Mouse (Mus musculus) forebrain, embryonic 12.5 days (tissue): ENCODE results near the gene Rbbp4. TPM values are rescaled to one million over a fixed set of nuclear protein-coding genes. Genes with fewer than 3 reads are reported as not detected.
"Not testable (repeated sequence)": the region's sequence is repeated elsewhere in the genome, so short reads cannot be mapped to it uniquely, and the experiment has no call there.

ENCODE experiments used
- ATAC-seq: fragments of 200-750 bp; cut with Nextera tagmentation; 2 replicates; pipeline ENCODE4 v1.8.0; 2017; ENCODE audit warnings: moderate TSS enrichment; ENCODE audit not compliant: low FRiP score
- H3K27ac ChIP-seq: fragments of 300-500 bp; sonication (generic); 2 replicates; pipeline ENCODE4 v1.5.1; 2016; ENCODE audit warnings: mild to moderate bottlenecking
- H3K27me3 ChIP-seq: fragments of 300-500 bp; sonication (generic); 2 replicates; pipeline ENCODE4 v1.6.1; 2016; ENCODE audit warnings: mild to moderate bottlenecking
- H3K36me3 ChIP-seq: fragments of 300-500 bp; sonication (generic); replicated peaks from 2 replicates; pipeline ENCODE4 v1.6.1; 2016; ENCODE audit warnings: mild to moderate bottlenecking
- H3K4me1 ChIP-seq: fragments of 300-500 bp; sonication (generic); 2 replicates; pipeline ENCODE4 v1.6.1; 2016
- H3K4me2 ChIP-seq: fragments of 300-500 bp; sonication (generic); 2 replicates; pipeline ENCODE4 v1.6.1; 2016; ENCODE audit warnings: mild to moderate bottlenecking, moderate library complexity
- H3K4me3 ChIP-seq: fragments of 300-500 bp; sonication (generic); replicated peaks from 2 replicates; pipeline ENCODE4 v1.5.1; 2016; ENCODE audit warnings: mild to moderate bottlenecking
- H3K9ac ChIP-seq: fragments of 300-500 bp; sonication (generic); 2 replicates; pipeline ENCODE4 v1.6.1; 2016; ENCODE audit warnings: mild to moderate bottlenecking
- H3K9me3 ChIP-seq: fragments of 300-500 bp; sonication (generic); 2 replicates; pipeline ENCODE4 v1.6.1; 2016
- WGBS: fragments of 180-500 bp; shearing (Covaris S2); methylation state at CpG from one replicate; pipeline ENCODE4 v1.1.7; 2016; 5-methylcytosine and 5-hydroxymethylcytosine counted together
- polyA plus RNA-seq: library from polyadenylated mRNA; unstranded; fragments of >200 nt; fragmentation: Nextera tagmentation; extraction: Ambion mirVana; gene quantifications from 2 replicates; pipeline ENCODE4 v1.2.1, GENCODE M21; 2016

The Rbbp4 gene
- polyA plus RNA-seq, 1 experiment from 2014 or later = 525 TPM

GRCm38 (mm10) chr4:129374219-129374755 lies 39.1 kb upstream of the Rbbp4 start:
- Histone ChIP-seq H3K27me3 (peaks cover 23% of the 10 kb centered on the region), H3K27ac (no peak overlapping the region), H3K9ac (no peak overlapping the region), H3K9me3 (no peaks in the 10 kb centered on the region), H3K4me2 (no peak overlapping the region), H3K36me3 (no peaks in the 10 kb centered on the region), H3K4me3 (no peak overlapping the region), H3K4me1 (peaks cover 20% of the 10 kb centered on the region)
- WGBS = 37% methylated on average over 11 of the region's 11 CpGs
- ATAC-seq = no peak

GRCm38 (mm10) chr4:129373202-129373976 lies 38.2 kb upstream of the Rbbp4 start:
- peaks cover 17% of the 10 kb centered on the region for H3K27me3 ChIP-seq
- no peak overlapping the region for H3K4me3 ChIP-seq
- H3K4me2 ChIP-seq = no peak overlapping the region
- no peaks in the 10 kb centered on the region for H3K9me3 ChIP-seq
- H3K36me3 ChIP-seq = no peaks in the 10 kb centered on the region
- no peak for ATAC-seq
- H3K27ac ChIP-seq = no peak overlapping the region
- WGBS = 45% methylated on average over 8 of the region's 8 CpGs
- H3K4me1 ChIP-seq = peaks cover 20% of the 10 kb centered on the region
- no peak overlapping the region for H3K9ac ChIP-seq

GRCm38 (mm10) chr4:129371391-129371790 lies 36.2 kb upstream of the Rbbp4 start:
- no peak for ATAC-seq
- H3K4me3 ChIP-seq = no peak overlapping the region
- 92% methylated on average over 3 of the region's 3 CpGs for WGBS
- peaks cover 14% of the 10 kb centered on the region for H3K4me1 ChIP-seq
- no peak overlapping the region for H3K4me2 ChIP-seq
- no peak overlapping the region for H3K27ac ChIP-seq
- no peak overlapping the region for H3K9ac ChIP-seq
- H3K27me3 ChIP-seq = peaks cover 17% of the 10 kb centered on the region
- no peaks in the 10 kb centered on the region; the same call in 1 of the 2 replicates for H3K36me3 ChIP-seq
- H3K9me3 ChIP-seq = no peaks in the 10 kb centered on the region

GRCm38 (mm10) chr4:129365224-129365623 lies 30.1 kb upstream of the Rbbp4 start:
- H3K9me3 ChIP-seq = no peaks in the 10 kb centered on the region
- no peaks in the 10 kb centered on the region for H3K27me3 ChIP-seq
- no peaks in the 10 kb centered on the region for H3K4me1 ChIP-seq
- WGBS = 94% methylated on average over 5 of the region's 5 CpGs
- no peak overlapping the region for H3K4me2 ChIP-seq
- H3K36me3 ChIP-seq = peaks cover 4% of the 10 kb centered on the region; the same call in 1 of the 2 replicates
- no peak overlapping the region for H3K4me3 ChIP-seq
- H3K27ac ChIP-seq = no peak overlapping the region
- H3K9ac ChIP-seq = no peak overlapping the region
- no peak for ATAC-seq

- no peak overlapping the region for H3K4me3 ChIP-seq
- no peak overlapping the region for H3K4me2 ChIP-seq
- H3K9me3 ChIP-seq = no peaks in the 10 kb centered on the region
- no peak overlapping the region for H3K9ac ChIP-seq
- no peaks in the 10 kb centered on the region for H3K27me3 ChIP-seq
- no peak overlapping the region for H3K27ac ChIP-seq
- H3K36me3 ChIP-seq = peaks cover 12% of the 10 kb centered on the region
- ATAC-seq = no peak
- WGBS = 90% methylated on average over 3 of the region's 3 CpGs
- H3K4me1 ChIP-seq = no peaks in the 10 kb centered on the region
Measured at GRCm38 (mm10) chr4:129364379-129364778, 29.2 kb upstream of the Rbbp4 start.

- no peak for ATAC-seq
Measured at GRCm38 (mm10) chr4:129363463-129363862, 28.3 kb upstream of the Rbbp4 start.

GRCm38 (mm10) chr4:129362771-129363170 lies 27.6 kb upstream of the Rbbp4 start:
- WGBS = 72% methylated on average over 5 of the region's 5 CpGs
- Histone ChIP-seq H3K4me1 (no peaks in the 10 kb centered on the region), H3K4me3 (no peak overlapping the region), H3K27ac (no peak overlapping the region), H3K36me3 (peaks cover 17% of the 10 kb centered on the region), H3K9ac (no peak overlapping the region), H3K27me3 (no peaks in the 10 kb centered on the region), H3K9me3 (no peaks in the 10 kb centered on the region), H3K4me2 (no peak overlapping the region)
- no peak for ATAC-seq

More at GRCm38 (mm10) chr4:129363463-129363862, 28.3 kb upstream of the Rbbp4 start:
- H3K4me2 ChIP-seq = no peak overlapping the region
- H3K9ac ChIP-seq = no peak overlapping the region
- no peaks in the 10 kb centered on the region for H3K4me1 ChIP-seq
- peaks cover 14% of the 10 kb centered on the region for H3K36me3 ChIP-seq
- no peaks in the 10 kb centered on the region for H3K9me3 ChIP-seq
- no peak overlapping the region for H3K4me3 ChIP-seq
- no peaks in the 10 kb centered on the region for H3K27me3 ChIP-seq
- no peak overlapping the region for H3K27ac ChIP-seq
- 93% methylated on average over 9 of the region's 9 CpGs for WGBS

- H3K9me3 ChIP-seq, H3K4me3 ChIP-seq, H3K4me1 ChIP-seq, H3K27ac ChIP-seq, H3K27me3 ChIP-seq, ATAC-seq, H3K9ac ChIP-seq, H3K4me2 ChIP-seq: not testable (repeated sequence)
- WGBS = 73% methylated on average over 3 of the region's 3 CpGs
- peaks cover 17% of the 10 kb centered on the region for H3K36me3 ChIP-seq
Measured at GRCm38 (mm10) chr4:129362238-129362637, 27.1 kb upstream of the Rbbp4 start.

GRCm38 (mm10) chr4:129357613-129358163 lies 22.5 kb upstream of the Rbbp4 start:
- Histone ChIP-seq H3K27ac (no peak overlapping the region), H3K27me3 (no peaks in the 10 kb centered on the region), H3K9ac (no peak overlapping the region), H3K4me1 (no peaks in the 10 kb centered on the region), H3K4me3 (no peak overlapping the region), H3K36me3 (peaks cover 36% of the 10 kb centered on the region), H3K9me3 (no peaks in the 10 kb centered on the region), H3K4me2 (no peak overlapping the region)
- ATAC-seq = no peak
- WGBS = 91% methylated on average over 15 of the region's 15 CpGs

- H3K9me3 ChIP-seq = no peaks in the 10 kb centered on the region
- ATAC-seq = no peak
- no peak overlapping the region for H3K4me2 ChIP-seq
- no peak overlapping the region for H3K9ac ChIP-seq
- no peaks in the 10 kb centered on the region for H3K4me1 ChIP-seq
- peaks cover 23% of the 10 kb centered on the region for H3K36me3 ChIP-seq
- H3K27ac ChIP-seq = no peak overlapping the region
- no peaks in the 10 kb centered on the region for H3K27me3 ChIP-seq
- WGBS = 87% methylated on average over 15 of the region's 15 CpGs
- H3K4me3 ChIP-seq = no peak overlapping the region
Measured at GRCm38 (mm10) chr4:129354236-129354635, 19.1 kb upstream of the Rbbp4 start.

- 94% methylated on average over 12 of the region's 12 CpGs for WGBS
- H3K27me3 ChIP-seq = no peaks in the 10 kb centered on the region
- peaks cover 19% of the 10 kb centered on the region for H3K36me3 ChIP-seq
- no peak for ATAC-seq
- H3K9ac ChIP-seq = no peak overlapping the region
- no peak overlapping the region for H3K27ac ChIP-seq
- no peak overlapping the region for H3K4me2 ChIP-seq
- no peak overlapping the region for H3K4me3 ChIP-seq
- no peaks in the 10 kb centered on the region for H3K4me1 ChIP-seq
- no peaks in the 10 kb centered on the region for H3K9me3 ChIP-seq
Measured at GRCm38 (mm10) chr4:129353176-129353575, 18.0 kb upstream of the Rbbp4 start.

GRCm38 (mm10) chr4:129351111-129351510 lies 15.9 kb upstream of the Rbbp4 start:
- no peak for ATAC-seq
- H3K27me3 ChIP-seq = no peaks in the 10 kb centered on the region
- no peaks in the 10 kb centered on the region for H3K9me3 ChIP-seq
- no peak overlapping the region for H3K9ac ChIP-seq
- H3K4me3 ChIP-seq = no peak overlapping the region
- H3K27ac ChIP-seq = no peak overlapping the region
- no peak overlapping the region for H3K4me2 ChIP-seq
- WGBS = 76% methylated on average over 6 of the region's 6 CpGs
- no peaks in the 10 kb centered on the region for H3K4me1 ChIP-seq
- H3K36me3 ChIP-seq = peaks cover 20% of the 10 kb centered on the region

- Histone ChIP-seq H3K4me3 (no peak overlapping the region), H3K9me3 (no peaks in the 10 kb centered on the region), H3K27me3 (no peaks in the 10 kb centered on the region), H3K4me2 (no peak overlapping the region), H3K36me3 (peaks cover 19% of the 10 kb centered on the region), H3K4me1 (no peaks in the 10 kb centered on the region), H3K9ac (no peak overlapping the region), H3K27ac (no peak overlapping the region)
- 17% methylated on average over 1 of the region's 1 CpGs for WGBS
- ATAC-seq = peak; percentile 60; the same call in 1 of the 2 replicates
Measured at GRCm38 (mm10) chr4:129350644-129351043, 15.5 kb upstream of the Rbbp4 start.
